Mouse (Mus musculus): ENCODE data around the gene Slc28a3. TPM values are rescaled to one million over a fixed set of nuclear protein-coding genes. Genes with fewer than 3 reads are reported as not detected.
A peak's percentile ranks its signal among the peaks of the same experiment; 100 is the strongest.

Gene Slc28a3
- polyA plus RNA-seq, 1 experiment, result 0.15 TPM

- TF ChIP-seq CTCF (IDR thresholded peaks at IDR 0.05; ENCODE audit: borderline replicate concordance, extremely low read depth, insufficient read depth, insufficient read length), result no peak
- no peak for TF ChIP-seq POLR2A (IDR thresholded peaks at IDR 0.05; ENCODE audit: borderline replicate concordance, extremely low read depth, insufficient read depth, insufficient read length, poor library complexity, severe bottlenecking)
- no peak for DNase-seq (ENCODE audit: low read depth)
Measured at GRCm38 (mm10) chr13:58521331-58522030, 89.2 kb downstream of the Slc28a3 start.

- no peak for TF ChIP-seq CTCF (IDR thresholded peaks at IDR 0.05; ENCODE audit: borderline replicate concordance, extremely low read depth, insufficient read depth, insufficient read length)
- TF ChIP-seq POLR2A (IDR thresholded peaks at IDR 0.05; ENCODE audit: borderline replicate concordance, extremely low read depth, insufficient read depth, insufficient read length, poor library complexity, severe bottlenecking), result no peak
- no peak for DNase-seq (ENCODE audit: low read depth)
Measured at GRCm38 (mm10) chr13:58520580-58521330, 89.9 kb downstream of the Slc28a3 start.

- no peak for TF ChIP-seq POLR2A (IDR thresholded peaks at IDR 0.05; ENCODE audit: borderline replicate concordance, extremely low read depth, insufficient read depth, insufficient read length, poor library complexity, severe bottlenecking)
- TF ChIP-seq CTCF (IDR thresholded peaks at IDR 0.05; ENCODE audit: borderline replicate concordance, extremely low read depth, insufficient read depth, insufficient read length), result no peak
- no peak for DNase-seq (ENCODE audit: low read depth)
Measured at GRCm38 (mm10) chr13:58520028-58520427, 90.6 kb downstream of the Slc28a3 start.

GRCm38 (mm10) chr13:58516277-58516676, 94.4 kb downstream of the Slc28a3 start:
- DNase-seq (ENCODE audit: low read depth), result no peak
- TF ChIP-seq POLR2A (IDR thresholded peaks at IDR 0.05; ENCODE audit: borderline replicate concordance, extremely low read depth, insufficient read depth, insufficient read length, poor library complexity, severe bottlenecking) (no peak), CTCF (IDR thresholded peaks at IDR 0.05; ENCODE audit: borderline replicate concordance, extremely low read depth, insufficient read depth, insufficient read length) (no peak)

- TF ChIP-seq POLR2A (IDR thresholded peaks at IDR 0.05; ENCODE audit: borderline replicate concordance, extremely low read depth, insufficient read depth, insufficient read length, poor library complexity, severe bottlenecking) (no peak), CTCF (IDR thresholded peaks at IDR 0.05; ENCODE audit: borderline replicate concordance, extremely low read depth, insufficient read depth, insufficient read length) (no peak)
- DNase-seq (ENCODE audit: low read depth), result no peak
Measured at GRCm38 (mm10) chr13:58515635-58516034, 95.0 kb downstream of the Slc28a3 start.

GRCm38 (mm10) chr13:58514147-58514727, 96.4 kb downstream of the Slc28a3 start:
- DNase-seq (ENCODE audit: low read depth), result peak; percentile 34
- TF ChIP-seq POLR2A (IDR thresholded peaks at IDR 0.05; ENCODE audit: borderline replicate concordance, extremely low read depth, insufficient read depth, insufficient read length, poor library complexity, severe bottlenecking) (no peak), CTCF (IDR thresholded peaks at IDR 0.05; ENCODE audit: borderline replicate concordance, extremely low read depth, insufficient read depth, insufficient read length) (peak; percentile 49; the same call in 1 of the 2 replicates)

- no peak for DNase-seq (ENCODE audit: low read depth)
- TF ChIP-seq POLR2A (IDR thresholded peaks at IDR 0.05; ENCODE audit: borderline replicate concordance, extremely low read depth, insufficient read depth, insufficient read length, poor library complexity, severe bottlenecking) (no peak), CTCF (IDR thresholded peaks at IDR 0.05; ENCODE audit: borderline replicate concordance, extremely low read depth, insufficient read depth, insufficient read length) (no peak)
Measured at GRCm38 (mm10) chr13:58511926-58512325, 98.8 kb downstream of the Slc28a3 start.

- TF ChIP-seq POLR2A (IDR thresholded peaks at IDR 0.05; ENCODE audit: borderline replicate concordance, extremely low read depth, insufficient read depth, insufficient read length, poor library complexity, severe bottlenecking), result no peak
- TF ChIP-seq CTCF (IDR thresholded peaks at IDR 0.05; ENCODE audit: borderline replicate concordance, extremely low read depth, insufficient read depth, insufficient read length), result no peak
- DNase-seq (ENCODE audit: low read depth), result peak; percentile 47
Measured at GRCm38 (mm10) chr13:58511248-58511647, 99.4 kb downstream of the Slc28a3 start.

GRCm38 (mm10) chr13:58509241-58509640, 101.4 kb downstream of the Slc28a3 start:
- TF ChIP-seq POLR2A (IDR thresholded peaks at IDR 0.05; ENCODE audit: borderline replicate concordance, extremely low read depth, insufficient read depth, insufficient read length, poor library complexity, severe bottlenecking), result no peak
- TF ChIP-seq CTCF (IDR thresholded peaks at IDR 0.05; ENCODE audit: borderline replicate concordance, extremely low read depth, insufficient read depth, insufficient read length), result no peak
- no peak for DNase-seq (ENCODE audit: low read depth)

GRCm38 (mm10) chr13:58503610-58504009, 107.1 kb downstream of the Slc28a3 start:
- TF ChIP-seq POLR2A (IDR thresholded peaks at IDR 0.05; ENCODE audit: borderline replicate concordance, extremely low read depth, insufficient read depth, insufficient read length, poor library complexity, severe bottlenecking), result no peak
- TF ChIP-seq CTCF (IDR thresholded peaks at IDR 0.05; ENCODE audit: borderline replicate concordance, extremely low read depth, insufficient read depth, insufficient read length), result no peak
- DNase-seq (ENCODE audit: low read depth), result no peak

GRCm38 (mm10) chr13:58497809-58498208, 112.9 kb downstream of the Slc28a3 start:
- no peak for DNase-seq (ENCODE audit: low read depth)

More at GRCm38 (mm10) chr13:58497809-58498208, 112.9 kb downstream of the Slc28a3 start:
- TF ChIP-seq POLR2A (IDR thresholded peaks at IDR 0.05; ENCODE audit: borderline replicate concordance, extremely low read depth, insufficient read depth, insufficient read length, poor library complexity, severe bottlenecking) (no peak), CTCF (IDR thresholded peaks at IDR 0.05; ENCODE audit: borderline replicate concordance, extremely low read depth, insufficient read depth, insufficient read length) (no peak)

Other genes with a start within 250 kb of the Slc28a3 start
- gene 2210016F16Rik, start 225.7 kb downstream of the Slc28a3 start, polyA plus RNA-seq (2012; rRNA removed), result 14.4 and 15.3 TPM in 2 replicates
- gene Rmi1, start 208.6 kb downstream of the Slc28a3 start, polyA plus RNA-seq (2012; rRNA removed), result 10.9 and 14.3 TPM in 2 replicates
- gene Hnrnpk, start 207.5 kb downstream of the Slc28a3 start, polyA plus RNA-seq (2012; rRNA removed), result 842 and 926 TPM in 2 replicates
- 42.7 and 65.4 TPM in 2 replicates for gene Ntrk2, start 195.7 kb upstream of the Slc28a3 start, polyA plus RNA-seq (2012; rRNA removed)